Mouse (Mus musculus): ENCODE data around the gene Ccdc137. TPM values are rescaled to one million over a fixed set of nuclear protein-coding genes. Genes with fewer than 3 reads are reported as not detected.

Ccdc137 gene
- total RNA-seq, 2 experiments from 2014 or later: 5.9 to 6.2 TPM

DNA sequence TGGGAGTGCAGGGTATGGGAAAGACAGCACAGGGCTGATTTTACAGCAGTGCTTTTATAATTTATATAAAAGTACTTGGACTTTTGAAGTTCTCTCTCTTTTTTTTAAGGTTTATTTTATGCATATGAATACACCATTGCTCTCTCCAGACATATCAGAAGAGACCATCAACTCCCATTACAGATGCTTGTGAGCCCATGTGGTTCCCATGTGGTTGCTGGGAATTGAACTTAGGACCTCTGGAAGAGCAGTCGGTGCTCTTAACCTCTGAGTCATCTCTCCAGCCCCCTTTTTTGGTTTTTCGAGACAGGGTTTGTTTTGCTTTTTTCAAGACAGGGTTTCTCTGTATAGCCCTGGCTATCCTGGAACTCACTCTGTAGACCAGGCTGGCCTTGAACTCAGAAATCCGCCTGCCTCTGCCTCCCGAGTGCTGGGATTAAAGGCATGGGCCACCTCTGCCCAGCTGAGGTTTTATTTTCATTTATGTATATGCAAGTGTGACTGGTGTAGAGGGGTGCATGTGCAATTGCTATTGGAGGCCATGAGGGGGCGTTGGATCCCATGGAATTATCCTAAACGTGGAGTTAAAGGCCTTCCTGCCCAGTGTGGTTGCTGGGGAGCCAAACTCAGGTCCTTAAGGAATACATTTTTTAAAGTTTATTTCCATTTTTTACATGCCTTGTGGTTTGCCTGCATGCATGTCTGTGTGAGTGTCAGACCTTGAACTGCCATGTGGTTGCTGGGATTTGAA, 1.1 kb downstream of the Ccdc137 start:
- ATAC-seq (ENCODE audit: poor library complexity, severe bottlenecking): no peak

DNA sequence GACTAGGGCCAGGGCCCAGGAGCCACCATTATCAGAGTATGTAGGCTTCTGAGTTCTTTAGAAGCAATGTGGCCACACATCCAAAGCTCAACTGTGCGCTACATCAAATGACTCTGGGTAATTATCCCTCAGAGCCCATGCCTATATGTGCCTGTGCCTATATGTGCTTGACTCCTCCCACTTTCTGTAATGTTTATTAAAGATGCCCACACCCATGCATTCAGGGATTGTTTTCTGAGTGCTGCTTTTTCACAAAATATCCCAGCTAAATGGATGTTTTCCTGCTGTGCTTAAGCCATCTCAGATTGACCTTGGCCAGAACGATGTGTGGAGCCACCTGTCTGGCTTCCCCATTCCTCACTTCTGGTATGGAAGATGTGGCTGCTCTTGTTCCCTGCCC, 5.6 kb downstream of the Ccdc137 start:
- ATAC-seq (ENCODE audit: poor library complexity, severe bottlenecking): no peak

GRCm38 (mm10) chr11:120464365-120464764, 6.5 kb downstream of the Ccdc137 start:
- no peak for ATAC-seq (ENCODE audit: poor library complexity, severe bottlenecking)

- ATAC-seq (ENCODE audit: poor library complexity, severe bottlenecking): no peak
Observed at GRCm38 (mm10) chr11:120465521-120465920, 7.6 kb downstream of the Ccdc137 start.

- ATAC-seq (ENCODE audit: poor library complexity, severe bottlenecking): peak; percentile 98
Observed at GRCm38 (mm10) chr11:120467051-120467735, 9.3 kb downstream of the Ccdc137 start, which contains the start of gene Arl16. Gene Arl16 (minus strand): TSS chr11:120467607.

DNA sequence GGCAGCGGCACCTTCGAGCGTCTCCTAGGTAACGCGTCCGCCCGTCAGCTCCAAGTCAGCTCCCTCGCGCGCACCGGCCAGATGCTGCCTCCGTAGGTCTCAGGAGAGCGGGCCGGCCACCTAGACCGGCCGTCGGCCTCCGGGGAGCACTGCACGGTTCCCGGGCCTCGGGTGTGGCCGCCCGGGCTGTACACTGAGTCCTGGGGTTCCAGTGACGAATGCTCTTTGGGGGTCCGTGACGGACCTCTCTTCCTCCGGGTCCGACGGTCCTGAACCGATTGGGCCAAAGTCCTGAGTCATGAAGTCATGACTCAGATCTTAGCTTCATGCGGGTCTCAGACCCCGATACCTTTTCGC, 9.8 kb downstream of the Ccdc137 start:
- no peak for ATAC-seq (ENCODE audit: poor library complexity, severe bottlenecking)

DNA sequence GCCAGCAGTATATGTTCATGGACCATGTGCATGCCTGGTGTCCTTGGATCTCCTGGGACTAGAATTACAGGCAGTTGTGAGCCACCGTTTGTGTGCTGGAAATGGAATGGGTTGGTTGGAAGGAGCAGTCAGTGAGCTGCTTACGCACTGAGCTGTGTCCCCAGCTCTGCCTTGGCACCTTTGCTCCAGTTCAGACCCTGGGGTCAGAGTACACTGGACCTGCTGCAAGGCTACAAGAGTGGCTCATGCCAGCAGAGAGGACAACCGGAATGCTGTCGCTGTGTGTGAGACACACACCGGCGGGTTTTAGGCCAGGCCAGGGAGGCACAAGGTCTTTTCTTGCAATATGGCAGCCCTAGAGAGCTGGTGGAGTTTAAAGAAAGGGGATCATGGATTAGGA, 14.1 kb downstream of the Ccdc137 start:
- ATAC-seq (ENCODE audit: poor library complexity, severe bottlenecking): no peak

DNA sequence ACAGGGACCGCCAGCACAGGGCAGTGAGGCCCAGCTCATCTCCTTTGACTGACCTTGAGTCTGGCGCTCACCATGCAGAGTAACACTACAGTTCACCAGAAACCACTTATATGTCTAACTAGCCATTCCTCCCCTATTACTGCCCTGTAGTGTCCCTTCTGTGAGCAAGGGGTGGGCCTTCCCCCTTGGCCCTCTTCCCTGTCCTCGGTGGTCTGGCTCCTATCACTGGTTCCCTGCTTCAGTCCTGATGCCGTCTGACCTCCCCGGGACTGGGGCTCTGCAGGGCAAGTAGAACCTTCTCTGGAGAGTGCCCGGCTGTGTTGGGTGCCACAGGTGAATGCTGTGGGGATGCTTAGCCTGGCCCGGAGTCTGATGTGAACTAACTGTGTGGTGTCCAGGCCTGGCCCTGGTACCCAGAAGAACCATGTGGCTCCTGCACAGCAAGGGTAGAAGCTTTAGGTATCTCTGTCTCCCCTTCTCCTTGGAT, 25.6 kb downstream of the Ccdc137 start:
- no peak for ATAC-seq (ENCODE audit: poor library complexity, severe bottlenecking)

DNA sequence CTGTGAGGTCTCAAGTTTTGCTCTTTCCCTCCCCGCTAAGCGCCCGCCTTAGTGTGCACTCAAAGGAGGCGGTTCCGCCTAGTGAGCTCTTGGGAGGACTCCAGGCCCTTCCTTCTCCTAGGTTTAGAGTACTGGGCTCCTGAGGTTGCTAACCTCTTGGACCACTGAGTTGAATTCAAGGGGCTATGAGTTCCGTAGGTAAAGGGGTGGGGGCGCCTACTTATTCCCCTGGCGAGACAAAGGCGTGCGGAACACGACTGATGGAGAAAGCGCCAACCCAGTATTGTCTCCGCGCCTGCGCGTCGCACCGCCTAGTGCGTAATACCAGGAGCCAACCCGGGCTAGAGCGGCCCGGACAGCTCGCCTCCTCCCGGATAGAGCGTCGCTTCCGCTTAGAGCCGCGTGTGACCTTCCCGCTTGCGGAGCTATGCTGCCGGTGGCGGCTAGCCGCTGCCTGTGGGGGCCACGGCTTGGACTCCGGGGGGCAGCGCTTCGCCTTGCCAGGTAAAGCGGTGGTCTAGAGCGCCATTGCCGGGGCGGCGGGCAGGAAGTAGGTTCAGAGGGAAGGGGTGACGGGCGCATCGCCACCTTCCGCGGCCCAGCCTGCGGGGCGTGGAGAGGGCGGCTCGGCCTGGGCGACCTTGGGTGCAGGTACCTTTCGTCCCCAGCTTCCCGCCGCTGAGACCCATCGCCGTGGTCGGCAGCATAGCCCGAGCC, 26.5 kb downstream of the Ccdc137 start, which contains the start of gene Mrpl12:
Mrpl12 (plus strand) TSS at position 349 of the 717 bp plus-strand sequence.
- ATAC-seq (ENCODE audit: poor library complexity, severe bottlenecking): peak; percentile 92

DNA sequence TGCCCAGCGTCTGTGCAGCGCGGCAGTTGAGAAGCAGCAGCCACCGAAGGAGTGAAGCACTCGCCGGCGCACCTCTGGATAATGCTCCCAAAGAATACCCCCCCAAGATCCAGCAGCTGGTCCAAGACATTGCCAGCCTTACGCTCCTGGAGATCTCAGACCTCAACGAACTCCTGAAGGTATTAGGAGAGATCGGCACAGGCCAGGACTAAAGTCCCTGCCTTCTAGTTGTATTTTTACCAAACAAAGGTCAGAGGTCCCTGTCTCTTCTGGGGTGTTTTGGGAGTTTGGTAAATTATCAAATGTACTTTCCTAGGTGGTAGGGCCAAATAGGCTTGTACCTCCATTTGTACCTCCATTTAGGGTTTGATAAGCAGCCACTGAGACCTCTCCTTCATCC, 27.3 kb downstream of the Ccdc137 start:
- no peak for ATAC-seq (ENCODE audit: poor library complexity, severe bottlenecking)

DNA sequence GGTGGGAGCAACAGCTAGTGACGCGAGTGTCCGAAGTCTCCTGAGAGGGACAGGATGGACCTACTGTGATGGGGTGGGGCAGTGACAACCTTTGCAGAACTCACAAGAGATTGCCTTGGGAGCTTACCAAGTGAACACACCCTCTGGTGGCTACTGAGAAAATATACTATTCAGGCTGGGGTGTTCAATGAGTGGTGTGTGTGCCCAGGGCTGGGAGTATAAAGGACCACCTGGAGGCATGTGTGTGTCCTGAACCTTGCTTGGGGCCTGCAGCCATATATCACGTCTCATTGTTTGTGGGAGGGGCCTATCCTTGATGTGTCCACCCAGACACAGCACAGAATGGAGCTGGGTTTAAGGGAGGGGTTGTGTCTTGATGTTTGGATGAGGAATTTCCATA, 30.6 kb downstream of the Ccdc137 start:
- ATAC-seq (ENCODE audit: poor library complexity, severe bottlenecking): no peak

DNA sequence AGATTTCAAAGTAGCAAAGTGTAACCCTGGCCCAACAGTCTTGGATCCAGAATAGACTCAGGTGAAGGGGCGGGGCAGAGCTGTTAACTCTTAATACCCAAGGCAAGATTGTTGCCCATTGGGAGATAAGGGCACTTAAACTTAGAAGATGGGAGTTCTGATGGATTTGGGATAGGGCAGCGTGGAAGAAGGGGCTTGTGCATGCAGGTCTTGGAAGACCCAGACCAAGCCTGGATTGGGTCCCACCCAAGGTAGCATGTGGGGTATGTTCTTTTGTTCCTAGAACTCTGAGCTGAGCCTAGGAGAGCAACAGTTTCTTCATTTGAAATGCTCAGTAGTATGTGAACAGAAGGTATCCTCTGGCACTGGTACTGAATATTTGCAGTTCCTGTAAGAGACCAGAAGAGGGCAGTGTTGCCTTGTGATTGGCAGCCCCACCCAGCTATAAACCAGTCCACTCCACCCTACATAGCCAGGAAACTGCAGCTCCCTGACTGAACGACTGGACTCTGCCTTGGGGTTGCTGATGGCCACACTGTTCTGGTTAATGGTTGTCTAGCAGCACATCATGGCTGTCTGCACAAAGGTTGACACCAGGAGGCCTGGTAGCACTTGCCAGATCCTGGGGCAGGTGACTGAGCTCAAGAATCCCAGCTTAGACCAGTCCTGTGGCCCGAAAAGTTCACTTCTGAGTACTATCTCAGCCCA, 31.3 kb downstream of the Ccdc137 start:
- peak; percentile 61 for ATAC-seq (ENCODE audit: poor library complexity, severe bottlenecking)

- no peak for ATAC-seq (ENCODE audit: poor library complexity, severe bottlenecking)
Observed at GRCm38 (mm10) chr11:120490291-120491046, 32.6 kb downstream of the Ccdc137 start.

- ATAC-seq (ENCODE audit: poor library complexity, severe bottlenecking): peak; percentile 81
Observed at GRCm38 (mm10) chr11:120491317-120492023, 33.6 kb downstream of the Ccdc137 start, which contains the start of gene Slc25a10. Gene Slc25a10 (plus strand): TSS chr11:120491840.

DNA sequence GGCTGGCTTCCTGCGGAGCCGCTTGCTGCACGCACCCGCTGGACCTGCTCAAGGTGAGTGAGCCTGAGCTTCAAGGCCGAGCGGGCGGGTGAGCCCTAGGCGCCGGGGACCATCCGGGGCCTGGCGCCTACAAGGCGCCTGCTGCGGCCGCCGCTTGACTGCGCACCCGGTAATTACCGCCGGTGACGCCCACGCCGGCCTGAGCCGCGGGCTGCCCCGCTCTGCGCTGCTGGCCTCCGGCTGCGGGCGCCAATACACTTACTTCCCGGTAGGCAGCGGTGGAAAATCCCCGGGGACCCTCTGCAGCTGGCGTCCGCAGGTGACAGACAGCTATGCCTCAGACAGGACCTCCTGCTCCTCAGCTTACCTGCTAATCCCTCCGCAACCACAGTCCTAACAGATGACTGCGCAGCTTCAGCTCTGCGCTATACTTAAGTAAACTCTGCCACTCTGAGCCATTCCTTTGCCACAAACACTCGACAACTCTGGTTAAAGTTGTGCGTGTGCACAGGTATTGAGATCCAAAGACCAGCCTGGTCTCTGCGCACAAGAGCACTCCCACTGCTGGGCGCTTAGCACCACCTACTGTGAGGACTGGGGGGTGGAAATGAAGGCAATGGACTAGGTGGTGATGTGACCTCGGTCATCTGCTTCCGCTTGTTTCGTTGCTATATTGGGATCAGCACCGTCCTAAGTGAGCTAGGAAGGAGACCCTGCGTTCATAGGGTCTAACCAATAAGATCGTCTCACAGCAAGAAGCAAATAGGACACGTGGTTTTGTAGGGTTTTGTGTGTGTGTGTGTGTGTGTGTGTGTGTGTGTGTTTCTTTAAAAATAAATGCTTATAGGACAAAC, 34.3 kb downstream of the Ccdc137 start:
- ATAC-seq (ENCODE audit: poor library complexity, severe bottlenecking): peak; percentile 43

DNA sequence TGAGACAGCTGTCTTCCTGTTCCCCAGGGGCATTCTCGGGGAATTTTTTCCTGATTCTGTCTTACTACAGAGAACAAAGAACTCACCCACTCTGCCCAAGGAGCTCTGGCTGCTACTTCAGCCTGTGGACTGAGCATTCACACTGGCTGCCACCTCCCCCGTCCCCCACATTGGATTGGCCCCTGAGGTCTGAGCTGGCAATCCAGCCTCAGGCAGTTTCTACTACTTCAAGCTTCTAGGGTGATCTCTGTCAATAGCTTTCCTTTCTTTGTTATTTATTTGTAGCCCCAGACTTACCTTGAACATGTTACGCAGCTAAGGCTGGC, 34.9 kb downstream of the Ccdc137 start:
- ATAC-seq (ENCODE audit: poor library complexity, severe bottlenecking): no peak

DNA sequence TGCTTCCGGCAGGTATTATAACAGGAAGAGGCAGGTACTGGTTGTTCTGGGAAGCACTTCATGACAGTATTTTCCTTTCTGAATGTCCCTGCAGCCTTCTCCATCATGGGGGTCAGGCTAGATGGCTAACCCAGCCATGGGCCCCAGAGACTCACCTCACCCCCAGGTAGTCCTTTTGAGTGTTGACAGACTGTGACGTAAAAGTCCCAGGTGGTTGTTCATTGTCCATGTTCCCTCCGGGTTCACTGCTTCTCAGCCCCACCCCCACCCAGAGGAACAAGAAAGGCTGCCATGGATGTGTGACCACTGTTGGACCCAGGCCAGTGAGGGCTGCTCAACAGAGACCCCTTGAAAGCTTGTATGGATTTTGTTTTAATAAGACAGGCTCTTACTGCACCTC, 35.4 kb downstream of the Ccdc137 start:
- no peak for ATAC-seq (ENCODE audit: poor library complexity, severe bottlenecking)

- no peak for ATAC-seq (ENCODE audit: poor library complexity, severe bottlenecking)
Observed at GRCm38 (mm10) chr11:120493911-120494310, 36.0 kb downstream of the Ccdc137 start.

DNA sequence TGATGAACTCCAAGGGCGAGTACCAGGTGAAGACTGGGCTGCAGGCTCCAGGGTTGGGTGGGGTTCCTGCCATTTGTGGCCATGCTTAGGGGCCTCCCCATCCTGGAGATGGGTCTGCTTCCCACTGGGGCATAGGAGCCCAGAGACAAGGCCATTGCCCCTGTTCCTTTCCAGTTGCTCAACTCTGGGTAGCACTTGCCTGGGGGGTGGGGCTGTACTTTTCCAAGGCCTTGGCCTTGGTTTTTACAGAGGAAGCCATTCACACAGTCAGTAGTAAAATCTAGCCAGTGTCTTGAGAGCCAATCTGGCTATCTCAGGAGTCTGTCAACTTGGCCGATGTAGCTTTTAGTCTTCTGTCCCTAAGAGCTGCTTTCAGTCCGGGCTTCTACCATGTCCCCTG, 39.5 kb downstream of the Ccdc137 start:
- no peak for ATAC-seq (ENCODE audit: poor library complexity, severe bottlenecking)

All from megakaryocyte, adult 5-6 weeks (primary cell).